Mouse (Mus musculus) myocyte (in vitro differentiated cells): ENCODE measurements around the gene Cacnb2.

Experiments
- E2F4 ChIP-seq: IDR thresholded peaks from one replicate; pipeline ENCODE4 v1.6.1; 2011; ENCODE audit warnings: mild to moderate bottlenecking, control low read depth, moderate library complexity; ENCODE audit not compliant: insufficient read depth
- MAX ChIP-seq: IDR thresholded peaks from one replicate; pipeline ENCODE4 v1.6.1; 2011; ENCODE audit warnings: low read depth, mild to moderate bottlenecking, control low read depth
- MYOD1 ChIP-seq, 3 experiments: IDR thresholded peaks; one replicate each; pipeline ENCODE4 v1.6.1; 2011; ENCODE audit warnings: control low read depth in 2 of 3, low read depth in 2 of 3, mild to moderate bottlenecking in 2 of 3, moderate library complexity in 1 of 3; ENCODE audit not compliant: insufficient read length in 2 of 3, control insufficient read depth in 1 of 3
- MYOG ChIP-seq, 3 experiments: IDR thresholded peaks; one replicate each; pipeline ENCODE4 v1.6.1; 2011; ENCODE audit warnings: control low read depth in 2 of 3, low read depth in 2 of 3, mild to moderate bottlenecking in 2 of 3; ENCODE audit not compliant: insufficient read length in 2 of 3, control insufficient read depth in 1 of 3, insufficient read depth in 1 of 3
- POLR2A ChIP-seq: IDR thresholded peaks from one replicate; pipeline ENCODE4 v1.6.1; 2011; ENCODE audit warnings: low read depth, mild to moderate bottlenecking, control low read depth, moderate library complexity; ENCODE audit not compliant: insufficient read length
- TCF12 ChIP-seq: IDR thresholded peaks from one replicate; pipeline ENCODE4 v1.6.1; 2011; ENCODE audit warnings: mild to moderate bottlenecking, control low read depth; ENCODE audit not compliant: poor library complexity, insufficient read depth, severe bottlenecking
- TCF3 ChIP-seq: IDR thresholded peaks from one replicate; pipeline ENCODE4 v1.6.1; 2011; ENCODE audit warnings: low read depth, control low read depth; ENCODE audit not compliant: insufficient read length
- USF1 ChIP-seq: IDR thresholded peaks from one replicate; pipeline ENCODE4 v1.6.1; 2011; ENCODE audit warnings: low read depth, mild to moderate bottlenecking, control low read depth, moderate library complexity

- TF ChIP-seq POLR2A (no peak), USF1 (no peak), MYOD1 (IDR thresholded peaks at IDR 0.05; ENCODE audit: control insufficient read depth in 1 of 3, insufficient read length in 2 of 3, low read depth in 2 of 3) (no peak), TCF12 (no peak), E2F4 (no peak), MYOG (IDR thresholded peaks at IDR 0.05; ENCODE audit: control insufficient read depth in 1 of 3, insufficient read depth in 1 of 3, insufficient read length in 2 of 3, low read depth in 2 of 3) (no peak), TCF3 (no peak), MAX (no peak)
Observed at GRCm38 (mm10) chr2:14616361-14616760, 13.5 kb downstream of the Cacnb2 start.
